ENCODE assay signal across 18 mouse cellular contexts in genomic region chr6:115013574-115013973, GRCm38 (mm10).
"Had no signal": no experiment of that assay in that cellular context is flagged by ENCODE, and none has a peak within 500 bp of the region (broad histone marks: within the 10 kb centered on the region; RNA-seq: fewer than 3 reads in every experiment).

No protein-coding gene starts in this region.

- H3K9me3 ChIP-seq: limb, embryonic 13.5 days; liver, embryonic 15.5 days; midbrain, embryonic 10.5 days; neural tube, embryonic 15.5 days had no signal

- H3K4me2 ChIP-seq: limb, embryonic 13.5 days; liver, embryonic 11.5 days; liver, embryonic 15.5 days; lung, embryonic 14.5 days; neural tube, embryonic 15.5 days had no signal

- H3K9ac ChIP-seq: limb, embryonic 13.5 days; liver, embryonic 15.5 days; lung, embryonic 14.5 days; neural tube, embryonic 15.5 days had no signal

- H3K4me1 ChIP-seq: limb, embryonic 13.5 days; liver, embryonic 15.5 days; midbrain, embryonic 10.5 days; neural tube, embryonic 15.5 days had no signal

- ATAC-seq: hindbrain, embryonic 16.5 days; inflammation-experienced regulatory T-cells, adult 6 months had no signal

- H3K27me3 ChIP-seq: limb, embryonic 13.5 days; liver, embryonic 15.5 days; neural tube, embryonic 15.5 days had no signal

- H3K4me3 ChIP-seq: layer of hippocampus, adult 2 months; limb, embryonic 13.5 days; liver, embryonic 15.5 days; midbrain, embryonic 10.5 days; myocyte; neural tube, embryonic 15.5 days had no signal

- H3K27ac ChIP-seq: layer of hippocampus, adult 2 months; limb, embryonic 13.5 days; liver, embryonic 15.5 days; midbrain, embryonic 10.5 days; neural tube, embryonic 15.5 days had no signal

- DNase-seq: left cerebral cortex, postnatal 4 days; lung, embryonic 14.5 days; lung, postnatal 10 days; lung, postnatal 4 days; midbrain, embryonic 14.5 days; right cerebral cortex, adult 18-20 months; right cerebral cortex, postnatal 25 days; thymus, adult 2 months; thymus, postnatal 36 days had no signal
